Mouse (Mus musculus) CH12.LX (cell line): ENCODE measurements around the gene Cry1.
A peak's percentile ranks its signal among the peaks of the same experiment; 100 is the strongest.

ENCODE experiments used
- ELF1 ChIP-seq: IDR thresholded peaks from 2 replicates; pipeline ENCODE4 v1.6.1; 2014; ENCODE audit warnings: low read depth, mild to moderate bottlenecking, inconsistent platforms, low read length, improper control_type of control experiment
- POLR2A ChIP-seq: IDR thresholded peaks from 2 replicates; pipeline ENCODE4 v1.6.1; 2011; ENCODE audit warnings: low read depth, mild to moderate bottlenecking, improper control_type of control experiment, low read length
- ZNF384 ChIP-seq: IDR thresholded peaks from 2 replicates; pipeline ENCODE4 v1.6.1; 2012; ENCODE audit warnings: low read depth, low read length, improper control_type of control experiment, inconsistent platforms

- TF ChIP-seq POLR2A, result no peak
- TF ChIP-seq ELF1, result no peak
- peak; percentile 76 for TF ChIP-seq ZNF384
Observed at GRCm38 (mm10) chr10:85185639-85186498, 1.0 kb upstream of the Cry1 start.
